Mouse (Mus musculus): ENCODE measurements around the gene Slit3.

DNA sequence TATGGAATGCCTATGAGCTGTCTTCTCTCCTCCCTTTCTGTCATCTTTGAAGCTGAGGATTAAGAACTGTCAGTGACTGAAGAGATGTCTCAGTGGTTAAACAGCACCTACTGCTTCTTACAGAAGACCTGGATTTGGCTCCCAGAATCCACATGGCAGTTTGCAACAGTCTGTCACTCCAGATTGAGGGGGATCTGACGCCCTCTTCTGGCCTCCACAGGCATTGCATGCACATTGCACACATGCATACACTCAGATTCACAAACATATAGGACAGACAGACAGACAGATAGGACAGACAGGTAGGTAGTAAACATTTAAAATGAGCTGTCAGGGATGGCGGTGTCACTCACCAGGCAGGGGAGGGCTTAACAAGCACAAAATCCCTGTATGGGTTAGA lies 615.8 kb downstream of the Slit3 start:
- TF ChIP-seq POLR2A (IDR thresholded peaks at IDR 0.05; ENCODE audit: low read depth, low read length) (no peak), CTCF (IDR thresholded peaks at IDR 0.05; ENCODE audit: borderline replicate concordance, insufficient read depth, low read length) (no peak)
